Mouse (Mus musculus): ENCODE measurements at regions not wholly inside any gene's neighbourhood (a gene's known extent, or its start where the extent isn't known, plus 50 kb on each side); places are given as distances from the start of the nearest gene placed in this dataset.

DNA sequence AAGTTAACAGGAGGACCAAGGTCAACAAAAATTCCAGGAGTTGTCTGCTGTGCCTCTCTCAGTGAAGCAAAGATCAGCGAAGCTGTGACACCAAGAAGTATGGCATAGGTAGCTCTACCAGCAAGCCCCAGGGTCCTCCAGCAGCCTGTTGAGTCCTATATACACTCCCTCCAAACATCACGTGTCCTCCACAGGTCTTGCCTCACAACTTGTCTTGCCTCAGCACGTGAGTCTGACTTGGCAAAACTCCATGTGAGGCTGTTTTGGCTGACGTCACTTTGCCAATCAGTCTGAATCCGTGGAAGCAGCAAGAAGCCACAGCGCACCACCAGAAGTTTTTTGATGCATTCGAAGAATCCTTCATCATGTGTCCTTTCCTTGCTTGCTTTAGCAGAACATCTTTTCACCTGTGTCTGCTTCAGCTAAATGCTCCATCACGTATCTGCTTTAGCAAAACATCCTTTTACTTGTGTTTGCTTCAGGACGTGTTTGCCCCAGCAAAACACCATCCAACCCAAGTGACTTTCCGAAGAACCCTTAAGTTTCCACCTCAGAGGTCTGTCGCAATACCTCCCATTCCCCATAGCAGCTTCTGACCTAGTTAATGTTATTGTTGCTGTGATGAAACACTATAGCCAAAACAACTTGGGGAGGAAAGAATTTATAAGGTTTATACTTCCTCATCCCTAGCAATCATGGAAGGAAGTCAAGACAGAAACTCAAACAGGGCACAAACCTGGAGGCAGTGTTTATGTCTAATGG, 101.0 kb upstream of the Apob start:
- 67% methylated on average over 11 of the region's 11 CpGs for WGBS
- Histone ChIP-seq H3K4me3 (replicated peaks; ENCODE audit: insufficient read depth, low read depth, low read length) (no peak overlapping the region), H3K4me1 (ENCODE audit: control insufficient read depth, insufficient read depth, low read length) (no peaks in the 10 kb centered on the region), H3K27ac (ENCODE audit: insufficient read depth, low read length) (no peak overlapping the region), H3K27me3 (ENCODE audit: control insufficient read depth, insufficient read depth, low read length) (no peaks in the 10 kb centered on the region)
- TF ChIP-seq CTCF (IDR thresholded peaks at IDR 0.05; ENCODE audit: borderline replicate concordance, insufficient read depth, low read depth, low read length) = no peak
- DNase-seq = no peak

DNA sequence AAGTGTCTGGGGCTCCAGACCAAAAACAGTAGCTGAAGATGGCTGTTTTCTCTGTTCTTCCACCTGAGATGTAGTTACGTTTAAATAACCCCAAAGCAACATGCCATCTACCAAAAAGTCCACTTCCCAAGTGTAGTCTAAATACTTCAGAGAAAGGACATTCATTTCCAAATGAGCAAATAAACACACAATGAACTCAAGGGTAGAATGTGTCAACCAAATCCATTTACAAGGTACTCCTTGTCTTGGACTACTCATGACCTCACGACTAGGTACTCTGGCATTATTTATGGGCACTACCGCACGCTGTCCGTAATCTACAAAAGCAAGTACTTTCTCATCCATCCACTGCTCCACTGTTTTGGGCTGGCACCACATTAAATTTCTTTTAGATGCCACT, 98.7 kb upstream of the Apob start:
- 86% methylated on average over 5 of the region's 5 CpGs for WGBS
- H3K4me3 ChIP-seq (replicated peaks; ENCODE audit: insufficient read depth, low read depth, low read length) = no peak overlapping the region
- DNase-seq = no peak

DNA sequence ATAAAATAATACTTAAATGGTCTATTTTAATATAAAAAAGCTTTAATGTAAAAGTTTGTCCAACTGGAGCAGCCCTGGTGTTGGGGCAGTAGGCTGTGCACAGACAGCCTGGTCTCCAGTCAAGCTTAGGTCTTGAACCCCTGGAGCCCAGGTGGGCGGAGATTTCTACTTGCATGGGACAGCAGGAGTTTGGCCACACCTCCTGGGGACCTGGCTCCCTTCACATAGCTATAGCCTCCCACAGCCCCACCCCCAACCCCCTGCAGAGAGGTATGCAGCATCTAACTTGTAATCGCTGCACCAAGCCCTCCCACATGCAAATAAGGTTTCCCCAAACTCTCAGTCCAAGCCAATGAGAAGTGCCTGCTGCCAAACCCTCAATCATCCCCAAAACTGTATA, 81.3 kb upstream of the Apob start:
- no peaks in the 10 kb centered on the region for H3K27me3 ChIP-seq (ENCODE audit: control insufficient read depth, insufficient read depth, low read length)

More for the DNA sequence above, 98.7 kb upstream of the Apob start:
- TF ChIP-seq POLR2A (IDR thresholded peaks at IDR 0.05; ENCODE audit: borderline replicate concordance, insufficient read depth, low read length) (no peak), CTCF (IDR thresholded peaks at IDR 0.05; ENCODE audit: borderline replicate concordance, insufficient read depth, low read depth, low read length) (no peak)
- Histone ChIP-seq H3K27ac (ENCODE audit: insufficient read depth, low read length) (no peak overlapping the region), H3K4me1 (ENCODE audit: control insufficient read depth, insufficient read depth, low read length) (no peaks in the 10 kb centered on the region), H3K27me3 (ENCODE audit: control insufficient read depth, insufficient read depth, low read length) (no peaks in the 10 kb centered on the region)

DNA sequence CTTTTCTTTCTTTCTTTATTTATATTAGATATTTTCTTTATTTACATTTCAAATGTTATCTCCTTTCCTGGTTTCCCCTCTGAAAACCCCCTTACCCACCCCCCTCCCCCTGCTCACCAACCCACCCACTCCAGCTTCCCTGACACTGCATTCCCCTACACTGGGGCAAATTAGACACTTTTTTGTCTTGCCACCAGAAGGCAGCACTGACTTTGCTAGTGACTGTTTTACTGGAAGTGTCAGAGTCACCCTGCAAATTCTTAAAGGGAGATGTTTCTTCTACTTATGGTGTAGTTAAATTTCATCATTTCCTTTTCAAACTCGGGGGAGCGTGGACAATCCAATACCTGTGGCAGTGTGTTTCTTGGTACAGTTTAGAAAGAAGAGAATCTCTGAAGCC, 72.1 kb upstream of the Apob start:
- TF ChIP-seq CTCF (IDR thresholded peaks at IDR 0.05; ENCODE audit: borderline replicate concordance, insufficient read depth, low read depth, low read length) (no peak), POLR2A (IDR thresholded peaks at IDR 0.05; ENCODE audit: borderline replicate concordance, insufficient read depth, low read length) (no peak)
- no peaks in the 10 kb centered on the region for H3K4me1 ChIP-seq (ENCODE audit: control insufficient read depth, insufficient read depth, low read length)
- H3K27ac ChIP-seq (ENCODE audit: insufficient read depth, low read length) = no peak overlapping the region
- H3K4me3 ChIP-seq (replicated peaks; ENCODE audit: insufficient read depth, low read depth, low read length) = no peak overlapping the region
- no peaks in the 10 kb centered on the region for H3K27me3 ChIP-seq (ENCODE audit: control insufficient read depth, insufficient read depth, low read length)
- no peak for DNase-seq
- WGBS = 94% methylated on average over 2 of the region's 2 CpGs

More for the DNA sequence above, 81.3 kb upstream of the Apob start:
- WGBS = 52% methylated on average over 2 of the region's 2 CpGs
- Histone ChIP-seq H3K4me3 (replicated peaks; ENCODE audit: insufficient read depth, low read depth, low read length) (no peak overlapping the region), H3K4me1 (ENCODE audit: control insufficient read depth, insufficient read depth, low read length) (no peaks in the 10 kb centered on the region), H3K27ac (ENCODE audit: insufficient read depth, low read length) (no peak overlapping the region)
- TF ChIP-seq POLR2A (IDR thresholded peaks at IDR 0.05; ENCODE audit: borderline replicate concordance, insufficient read depth, low read length) (no peak), CTCF (IDR thresholded peaks at IDR 0.05; ENCODE audit: borderline replicate concordance, insufficient read depth, low read depth, low read length) (no peak)
- no peak for DNase-seq

DNA sequence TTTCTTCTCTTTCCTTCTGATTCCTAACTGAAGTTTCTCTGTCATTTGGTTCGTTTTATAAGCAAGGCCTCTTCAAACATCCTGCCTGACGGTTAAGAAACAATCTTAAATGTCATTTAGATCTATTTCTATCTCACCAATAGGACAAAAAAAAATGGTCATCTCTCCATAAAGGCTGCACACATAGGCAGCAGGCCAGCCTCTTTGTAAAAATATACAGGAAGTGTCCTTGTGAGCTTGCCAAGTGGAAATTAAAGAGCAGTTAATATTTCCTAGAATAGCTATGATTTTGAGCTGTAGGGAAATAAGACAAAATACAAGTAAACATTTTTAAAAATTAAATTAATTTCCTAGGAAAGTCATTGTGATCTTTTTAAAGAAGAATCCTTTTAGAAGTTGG, 70.6 kb upstream of the Apob start:
- WGBS = 50% methylated on average over 2 of the region's 2 CpGs
- Histone ChIP-seq H3K27me3 (ENCODE audit: control insufficient read depth, insufficient read depth, low read length) (no peaks in the 10 kb centered on the region), H3K4me1 (ENCODE audit: control insufficient read depth, insufficient read depth, low read length) (no peaks in the 10 kb centered on the region), H3K27ac (ENCODE audit: insufficient read depth, low read length) (no peak overlapping the region), H3K4me3 (replicated peaks; ENCODE audit: insufficient read depth, low read depth, low read length) (no peak overlapping the region)
- TF ChIP-seq CTCF (IDR thresholded peaks at IDR 0.05; ENCODE audit: borderline replicate concordance, insufficient read depth, low read depth, low read length) (no peak), POLR2A (IDR thresholded peaks at IDR 0.05; ENCODE audit: borderline replicate concordance, insufficient read depth, low read length) (no peak)
- no peak for DNase-seq

DNA sequence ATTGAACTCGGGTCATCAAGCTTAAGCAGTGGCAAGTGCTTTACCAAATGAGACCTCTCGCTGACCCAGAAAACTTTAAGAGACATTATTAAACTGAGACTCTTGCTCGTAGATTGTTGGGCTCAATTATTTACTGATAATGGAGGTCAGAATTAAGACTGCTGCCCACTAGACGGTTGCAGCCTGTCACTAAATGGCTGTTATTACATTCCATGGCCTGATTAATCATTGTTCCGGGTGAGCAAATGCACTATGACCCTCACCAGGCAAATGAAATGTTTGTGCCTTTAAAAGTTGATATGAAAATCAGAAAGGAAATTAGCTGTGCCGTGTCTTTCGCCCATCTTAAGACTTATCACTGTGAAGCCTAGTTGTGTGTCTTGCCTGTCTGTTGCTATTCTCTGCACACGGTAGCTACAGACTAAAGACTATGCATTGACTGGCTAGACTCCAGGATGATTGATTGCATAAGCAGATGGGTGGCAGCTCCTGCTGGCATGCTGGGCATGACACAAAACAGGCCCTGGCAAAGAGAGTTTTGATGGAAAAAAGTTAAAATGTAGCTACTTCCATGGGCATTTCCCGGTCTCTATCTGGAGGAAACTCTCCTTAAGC, 67.6 kb upstream of the Apob start:
- Histone ChIP-seq H3K27ac (ENCODE audit: insufficient read depth, low read length) (no peak overlapping the region), H3K4me1 (ENCODE audit: control insufficient read depth, insufficient read depth, low read length) (no peaks in the 10 kb centered on the region), H3K27me3 (ENCODE audit: control insufficient read depth, insufficient read depth, low read length) (no peaks in the 10 kb centered on the region), H3K4me3 (replicated peaks; ENCODE audit: insufficient read depth, low read depth, low read length) (no peak overlapping the region)
- TF ChIP-seq POLR2A (IDR thresholded peaks at IDR 0.05; ENCODE audit: borderline replicate concordance, insufficient read depth, low read length) = no peak
- no peak for TF ChIP-seq CTCF (IDR thresholded peaks at IDR 0.05; ENCODE audit: borderline replicate concordance, insufficient read depth, low read depth, low read length)
- DNase-seq = no peak
- 64% methylated on average over 9 of the region's 9 CpGs for WGBS

DNA sequence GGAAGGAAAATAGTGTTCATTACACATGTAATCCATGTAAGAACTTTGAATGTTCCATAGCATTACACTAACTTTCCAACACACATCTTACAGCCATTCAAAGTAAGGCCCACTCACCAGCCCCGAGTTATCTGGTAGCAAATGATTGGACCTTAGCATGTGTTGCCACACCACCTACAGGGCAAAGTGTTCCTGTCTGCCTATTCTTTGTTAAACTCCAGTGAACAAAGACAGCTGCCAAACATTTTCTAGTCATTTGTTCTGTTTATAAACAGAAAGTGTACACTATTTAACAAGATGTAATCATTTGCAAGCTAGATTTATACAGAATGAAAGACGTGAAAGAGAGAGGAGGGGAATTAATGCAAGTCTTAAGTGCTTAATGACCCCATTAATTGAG, 66.9 kb upstream of the Apob start:
- Histone ChIP-seq H3K4me1 (ENCODE audit: control insufficient read depth, insufficient read depth, low read length) (no peaks in the 10 kb centered on the region), H3K27ac (ENCODE audit: insufficient read depth, low read length) (no peak overlapping the region), H3K4me3 (replicated peaks; ENCODE audit: insufficient read depth, low read depth, low read length) (no peak overlapping the region), H3K27me3 (ENCODE audit: control insufficient read depth, insufficient read depth, low read length) (no peaks in the 10 kb centered on the region)
- WGBS = 54% methylated on average over 2 of the region's 2 CpGs
- TF ChIP-seq CTCF (IDR thresholded peaks at IDR 0.05; ENCODE audit: borderline replicate concordance, insufficient read depth, low read depth, low read length) (no peak), POLR2A (IDR thresholded peaks at IDR 0.05; ENCODE audit: borderline replicate concordance, insufficient read depth, low read length) (no peak)
- DNase-seq = no peak

DNA sequence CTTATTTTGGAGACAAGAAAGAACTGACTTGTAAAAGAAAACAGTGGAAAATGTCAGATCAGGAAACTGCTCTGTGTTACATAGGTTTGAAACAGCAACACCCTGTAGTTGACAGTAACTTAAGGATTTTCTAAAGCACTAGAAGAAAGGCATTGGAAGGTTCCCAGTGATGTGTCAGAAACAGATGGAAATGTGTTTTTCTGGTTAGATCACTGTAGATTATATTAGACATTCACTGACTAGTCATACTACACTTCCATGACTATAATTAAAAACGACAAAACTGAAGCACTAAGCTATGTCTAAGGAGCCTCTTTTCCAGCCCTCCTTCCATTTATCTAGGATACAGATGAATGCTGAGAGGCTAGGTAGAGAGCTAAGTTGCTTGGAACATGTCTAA, 59.1 kb upstream of the Apob start:
- TF ChIP-seq CTCF (IDR thresholded peaks at IDR 0.05; ENCODE audit: borderline replicate concordance, insufficient read depth, low read depth, low read length) (no peak), POLR2A (IDR thresholded peaks at IDR 0.05; ENCODE audit: borderline replicate concordance, insufficient read depth, low read length) (no peak)
- no peak overlapping the region for H3K27ac ChIP-seq (ENCODE audit: insufficient read depth, low read length)
- no peaks in the 10 kb centered on the region for H3K4me1 ChIP-seq (ENCODE audit: control insufficient read depth, insufficient read depth, low read length)
- H3K27me3 ChIP-seq (ENCODE audit: control insufficient read depth, insufficient read depth, low read length) = no peaks in the 10 kb centered on the region
- no peak overlapping the region for H3K4me3 ChIP-seq (replicated peaks; ENCODE audit: insufficient read depth, low read depth, low read length)
- 81% methylated on average over 1 of the region's 1 CpGs for WGBS
- DNase-seq = no peak

All from cerebellum, adult 2 months (tissue).